Mouse (Mus musculus) intestine, embryonic 16.5 days (tissue): ENCODE data around the gene Sh3d19. TPM values are rescaled to one million over a fixed set of nuclear protein-coding genes. Genes with fewer than 3 reads are reported as not detected.

ENCODE experiments used
- ATAC-seq: fragments of 200-750 bp; cut with Nextera tagmentation; 2 replicates; pipeline ENCODE4 v1.8.0; 2017; ENCODE audit warnings: moderate TSS enrichment, moderate library complexity
- H3K27ac ChIP-seq: fragments of 300-500 bp; sonication (generic); 2 replicates; pipeline ENCODE4 v1.5.1; 2014; ENCODE audit warnings: mild to moderate bottlenecking, low read length
- H3K27me3 ChIP-seq: fragments of 300-500 bp; sonication (generic); replicated peaks from 2 replicates; pipeline ENCODE4 v1.6.1; 2014; ENCODE audit warnings: low read length, control low read depth, mixed read lengths; ENCODE audit not compliant: control insufficient read depth, insufficient read depth
- H3K36me3 ChIP-seq: fragments of 300-500 bp; sonication (generic); 2 replicates; pipeline ENCODE4 v1.6.1; 2014; ENCODE audit warnings: low read length, control low read depth; ENCODE audit not compliant: control insufficient read depth, insufficient read depth
- H3K4me1 ChIP-seq: fragments of 300-500 bp; sonication (generic); 2 replicates; pipeline ENCODE4 v1.6.1; 2014; ENCODE audit warnings: low read length, control low read depth, mixed read lengths; ENCODE audit not compliant: control insufficient read depth, insufficient read depth
- H3K4me2 ChIP-seq: fragments of 300-500 bp; sonication (generic); 2 replicates; pipeline ENCODE4 v1.6.1; 2014; ENCODE audit warnings: low read depth, low read length, control low read depth
- H3K4me3 ChIP-seq: fragments of 300-500 bp; sonication (generic); 2 replicates; pipeline ENCODE4 v1.5.1; 2014; ENCODE audit warnings: mild to moderate bottlenecking, low read length
- H3K9ac ChIP-seq: fragments of 300-500 bp; sonication (generic); 2 replicates; pipeline ENCODE4 v1.6.1; 2014; ENCODE audit warnings: low read depth, low read length
- H3K9me3 ChIP-seq: fragments of 300-500 bp; sonication (generic); 2 replicates; pipeline ENCODE4 v1.6.1; 2016; ENCODE audit warnings: low read length, control low read depth; ENCODE audit not compliant: control insufficient read depth
- WGBS: fragments of 180-500 bp; shearing (Covaris S2); extraction: QIAGEN DNeasy Blood & Tissue Kit; methylation state at CpG from one replicate; pipeline ENCODE4 v1.1.7; 2014; 5-methylcytosine and 5-hydroxymethylcytosine counted together
- polyA plus RNA-seq: library from polyadenylated mRNA; unstranded; fragments of >200 nt; fragmentation: Nextera tagmentation; extraction: Ambion mirVana; gene quantifications from 2 replicates; pipeline ENCODE4 v1.2.1, GENCODE M21; 2015

The Sh3d19 gene
- polyA plus RNA-seq, 1 experiment from 2014 or later, result 27.5 TPM

DNA sequence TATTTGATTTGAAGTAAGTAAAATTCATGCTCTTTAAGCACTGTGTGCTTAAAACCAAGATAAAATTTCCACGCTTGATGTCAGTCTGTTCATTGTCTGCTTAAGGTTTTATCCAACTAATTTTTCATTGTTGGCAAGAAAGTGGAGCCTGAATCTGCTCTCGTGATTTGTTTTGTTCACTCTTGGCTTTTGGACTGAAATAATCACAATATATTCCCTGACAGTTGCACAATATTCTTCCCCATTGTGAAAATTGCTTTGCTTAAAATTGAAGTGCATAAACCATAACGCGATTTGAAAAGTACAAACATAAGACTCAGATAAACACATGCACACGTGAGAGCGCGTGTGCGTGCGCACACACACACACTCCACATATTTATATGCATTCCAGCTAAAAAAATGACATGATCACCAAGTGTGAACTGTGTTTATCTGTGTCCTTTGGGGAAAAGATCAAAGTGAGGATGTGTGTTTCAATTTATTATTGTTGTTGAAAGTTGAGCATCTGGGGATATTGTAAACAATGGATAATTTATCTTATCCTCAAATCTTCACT lies 67.1 kb downstream of the Sh3d19 start:
- Histone ChIP-seq H3K9me3 (no peaks in the 10 kb centered on the region; the same call in 1 of the 2 replicates), H3K36me3 (peaks cover under 1% of the 10 kb centered on the region; the same call in 1 of the 2 replicates), H3K4me3 (no peak overlapping the region), H3K9ac (no peak overlapping the region), H3K4me2 (no peak overlapping the region), H3K27ac (0 out of 2 replicates have a peak overlapping the region, but pooled peaks have one; percentile 9), H3K27me3 (no peaks in the 10 kb centered on the region), H3K4me1 (peaks cover 15% of the 10 kb centered on the region)
- ATAC-seq, result no peak
- WGBS, result 68% methylated on average over 9 of the region's 9 CpGs

DNA sequence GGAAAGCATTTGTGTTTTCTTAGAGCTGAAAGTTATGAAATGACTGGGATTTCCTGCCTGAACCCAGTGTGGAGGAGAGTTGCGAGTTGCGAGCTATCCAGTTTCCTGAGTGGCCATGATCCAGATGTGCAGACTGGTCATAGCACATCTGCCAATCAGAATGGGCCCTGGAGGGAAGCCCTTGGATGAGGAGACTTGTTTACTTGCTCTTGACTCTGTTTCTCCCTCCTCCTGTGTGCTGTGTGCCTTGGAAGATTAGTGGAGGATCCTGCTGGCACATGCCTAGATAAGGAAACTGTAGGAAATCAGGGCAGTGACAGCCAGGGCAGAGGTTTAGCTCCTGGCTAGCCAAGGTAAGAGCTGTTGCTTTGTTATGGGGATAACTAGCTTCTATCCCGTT lies 67.7 kb downstream of the Sh3d19 start:
- Histone ChIP-seq H3K36me3 (peaks cover 3% of the 10 kb centered on the region; the same call in 1 of the 2 replicates), H3K4me2 (no peak overlapping the region), H3K27me3 (no peaks in the 10 kb centered on the region), H3K4me1 (peaks cover 15% of the 10 kb centered on the region), H3K4me3 (no peak overlapping the region), H3K9ac (no peak overlapping the region), H3K27ac (peak overlapping the region; percentile 85), H3K9me3 (no peaks in the 10 kb centered on the region; the same call in 1 of the 2 replicates)
- no peak for ATAC-seq
- WGBS, result 46% methylated on average over 3 of the region's 3 CpGs

DNA sequence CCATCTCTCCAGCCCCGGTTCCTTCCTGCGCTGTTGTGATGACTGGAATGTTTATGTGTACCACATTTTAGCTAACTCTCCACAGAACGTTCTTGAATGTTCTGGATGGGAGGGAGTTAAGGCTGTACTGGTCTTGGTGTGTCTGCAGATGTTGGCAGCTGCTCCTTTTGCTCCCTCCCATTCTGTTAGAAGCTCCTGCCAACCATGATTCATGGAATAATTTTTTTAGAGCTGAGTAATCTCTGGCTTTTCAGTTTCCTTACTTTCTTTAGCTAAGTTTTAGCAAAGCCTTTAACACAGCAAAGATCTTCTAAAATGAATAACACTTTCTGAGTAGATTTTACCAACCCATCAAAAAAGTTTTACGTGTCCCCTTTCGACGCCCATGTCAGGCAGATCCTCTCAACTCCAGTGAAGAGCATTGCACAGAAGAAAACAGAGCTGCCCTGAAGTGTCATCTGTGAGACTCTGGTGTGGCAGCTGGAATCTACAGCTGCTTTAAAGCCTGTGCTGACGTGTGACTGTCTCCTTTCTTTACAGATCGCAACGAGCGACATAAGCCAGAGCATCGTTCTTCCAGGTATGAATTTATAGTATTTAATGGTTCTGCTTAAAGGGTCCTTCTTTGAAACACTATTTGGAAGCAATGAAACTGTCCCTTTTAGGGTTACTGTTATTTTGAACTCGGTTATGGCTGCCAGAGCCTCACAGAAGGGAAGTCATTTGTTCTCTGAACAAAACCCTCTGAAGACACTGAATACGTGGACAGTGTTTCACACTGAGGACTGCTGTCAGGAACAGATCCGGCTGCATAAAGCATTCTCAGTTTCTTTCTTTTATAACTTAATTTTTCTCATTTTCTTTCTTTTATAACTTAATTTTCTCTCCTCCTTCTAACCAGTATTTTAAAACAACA lies 69.6 kb downstream of the Sh3d19 start:
- H3K27ac ChIP-seq, result peak overlapping the region; percentile 79
- peaks cover 18% of the 10 kb centered on the region for H3K4me1 ChIP-seq
- no peaks in the 10 kb centered on the region; the same call in 1 of the 2 replicates for H3K9me3 ChIP-seq
- WGBS, result 36% methylated on average over 14 of the region's 14 CpGs
- peak overlapping the region; percentile 31 for H3K4me3 ChIP-seq
- peak overlapping the region; percentile 19; the same call in 1 of the 2 replicates for H3K9ac ChIP-seq
- no peaks in the 10 kb centered on the region for H3K27me3 ChIP-seq
- ATAC-seq, result peak; percentile 80
- H3K36me3 ChIP-seq, result peaks cover 3% of the 10 kb centered on the region; the same call in 1 of the 2 replicates
- H3K4me2 ChIP-seq, result peak overlapping the region; percentile 25; the same call in 1 of the 2 replicates

DNA sequence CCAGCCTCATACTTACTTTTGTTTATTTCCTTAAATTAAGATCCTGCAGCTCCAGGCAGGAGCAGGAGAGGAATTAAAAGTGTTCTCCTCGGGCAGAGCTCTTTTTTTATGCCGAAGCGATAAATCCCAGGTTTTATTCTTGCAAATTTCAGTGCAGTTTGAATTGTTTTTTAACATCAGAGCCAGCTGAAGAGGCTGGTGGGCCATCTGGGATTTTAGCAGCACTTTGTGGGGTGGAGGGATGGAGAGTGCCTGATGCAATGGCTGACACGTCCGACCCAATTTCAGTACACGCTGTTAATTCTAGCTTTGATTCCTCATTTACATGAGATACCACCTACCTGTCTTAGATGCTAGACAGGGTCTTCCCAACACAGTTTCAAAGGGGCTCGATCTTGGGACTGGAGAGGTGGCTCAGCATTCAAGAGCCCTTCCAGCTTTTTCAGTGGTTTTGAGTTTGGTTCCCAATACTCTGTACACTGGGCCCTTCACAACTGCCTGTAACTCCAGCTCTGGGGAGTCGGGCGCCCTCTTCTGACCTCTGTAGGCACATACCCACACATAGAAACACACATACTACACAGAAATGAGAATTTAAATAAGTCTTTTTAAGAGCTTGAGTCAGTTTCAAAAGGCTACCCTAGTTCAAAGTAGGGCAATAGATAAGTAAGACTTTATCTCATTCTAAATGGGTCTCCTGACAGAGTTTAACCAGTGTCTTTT lies 76.9 kb downstream of the Sh3d19 start:
- Histone ChIP-seq H3K27ac (no peak overlapping the region), H3K9ac (no peak overlapping the region), H3K9me3 (peaks cover 6% of the 10 kb centered on the region; the same call in 1 of the 2 replicates), H3K4me1 (peaks cover 3% of the 10 kb centered on the region; the same call in 1 of the 2 replicates), H3K4me3 (no peak overlapping the region), H3K27me3 (no peaks in the 10 kb centered on the region), H3K4me2 (no peak overlapping the region), H3K36me3 (peaks cover 26% of the 10 kb centered on the region)
- ATAC-seq, result no peak
- 95% methylated on average over 9 of the region's 9 CpGs for WGBS

DNA sequence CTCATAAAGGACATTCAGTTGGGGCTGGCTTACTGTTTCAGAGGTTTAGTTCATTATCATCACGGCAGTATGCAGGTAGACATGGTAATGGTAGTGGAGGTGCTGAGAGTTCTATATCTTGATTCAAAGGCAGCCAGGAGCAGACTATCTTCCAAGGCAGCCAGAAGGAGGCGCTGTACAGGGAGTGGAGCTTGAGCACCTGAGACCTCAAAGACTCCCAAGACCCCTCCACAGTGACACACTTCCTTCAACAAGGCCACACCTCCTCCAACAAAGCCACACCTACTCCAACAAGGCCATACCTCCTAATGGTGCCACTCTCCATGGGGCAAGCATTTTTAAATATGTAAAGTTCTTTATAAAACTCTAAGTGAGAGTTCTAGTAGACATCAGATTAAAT lies 78.1 kb downstream of the Sh3d19 start:
- no peak for ATAC-seq
- H3K27me3 ChIP-seq, result no peaks in the 10 kb centered on the region
- no peak overlapping the region for H3K27ac ChIP-seq
- WGBS, result 82% methylated on average over 2 of the region's 2 CpGs
- H3K36me3 ChIP-seq, result peaks cover 23% of the 10 kb centered on the region
- no peak overlapping the region for H3K4me3 ChIP-seq
- H3K9ac ChIP-seq, result no peak overlapping the region
- H3K4me2 ChIP-seq, result no peak overlapping the region
- H3K4me1 ChIP-seq, result peaks cover 3% of the 10 kb centered on the region; the same call in 1 of the 2 replicates
- peaks cover 6% of the 10 kb centered on the region; the same call in 1 of the 2 replicates for H3K9me3 ChIP-seq

DNA sequence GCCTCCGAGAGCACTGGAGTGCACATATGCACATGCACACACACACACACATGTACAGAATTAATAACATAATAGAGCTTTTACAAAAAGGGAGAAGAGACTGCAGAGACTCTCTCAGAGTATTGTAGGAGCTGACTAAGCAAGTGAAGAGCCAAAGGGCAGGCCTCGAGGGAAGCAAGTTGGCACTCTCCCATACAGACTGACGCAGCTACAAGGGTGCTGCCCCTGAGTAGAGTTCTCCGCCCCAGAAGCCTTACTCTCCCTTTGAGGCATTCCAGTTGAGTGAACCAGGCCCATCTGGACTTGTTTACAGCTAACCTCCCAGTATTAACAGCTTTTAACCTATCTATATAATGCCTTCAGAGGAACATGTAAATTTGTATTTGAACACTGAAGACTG lies 85.8 kb downstream of the Sh3d19 start:
- Histone ChIP-seq H3K27me3 (no peaks in the 10 kb centered on the region), H3K9ac (no peak overlapping the region), H3K4me1 (no peaks in the 10 kb centered on the region), H3K4me2 (no peak overlapping the region), H3K27ac (no peak overlapping the region), H3K4me3 (no peak overlapping the region), H3K36me3 (no peaks in the 10 kb centered on the region), H3K9me3 (no peaks in the 10 kb centered on the region)
- 67% methylated on average over 4 of the region's 4 CpGs for WGBS
- peak; percentile 31; the same call in 1 of the 2 replicates for ATAC-seq

DNA sequence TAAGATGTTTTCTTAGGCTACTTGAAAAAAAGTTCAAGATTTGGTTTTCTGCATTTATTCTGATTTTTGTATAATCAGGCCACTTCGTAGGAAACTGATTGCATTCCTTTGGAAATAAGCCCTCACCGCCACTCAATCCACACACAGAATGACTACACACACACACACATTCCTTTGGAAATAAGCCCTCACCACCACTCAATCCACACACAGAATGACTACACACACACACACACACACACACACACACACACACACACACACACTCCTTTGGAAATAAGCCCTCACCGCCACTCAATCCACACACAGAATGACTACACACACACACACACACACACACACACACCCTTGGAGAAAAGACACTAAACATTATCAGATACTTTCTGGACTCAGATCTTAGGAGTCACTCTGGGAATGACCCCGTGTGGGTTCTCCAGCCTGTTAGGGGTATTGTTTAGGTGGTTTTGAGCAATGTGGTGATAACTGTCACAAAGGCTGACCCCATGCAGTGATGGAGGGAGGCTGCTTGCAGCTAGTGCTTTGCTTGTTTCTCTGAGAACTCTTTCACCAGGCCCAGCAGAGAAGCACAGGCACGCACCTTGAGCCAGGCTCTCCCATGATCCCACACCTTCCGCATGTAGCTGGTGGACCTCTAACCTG lies 86.7 kb downstream of the Sh3d19 start:
- 70% methylated on average over 6 of the region's 6 CpGs for WGBS

DNA sequence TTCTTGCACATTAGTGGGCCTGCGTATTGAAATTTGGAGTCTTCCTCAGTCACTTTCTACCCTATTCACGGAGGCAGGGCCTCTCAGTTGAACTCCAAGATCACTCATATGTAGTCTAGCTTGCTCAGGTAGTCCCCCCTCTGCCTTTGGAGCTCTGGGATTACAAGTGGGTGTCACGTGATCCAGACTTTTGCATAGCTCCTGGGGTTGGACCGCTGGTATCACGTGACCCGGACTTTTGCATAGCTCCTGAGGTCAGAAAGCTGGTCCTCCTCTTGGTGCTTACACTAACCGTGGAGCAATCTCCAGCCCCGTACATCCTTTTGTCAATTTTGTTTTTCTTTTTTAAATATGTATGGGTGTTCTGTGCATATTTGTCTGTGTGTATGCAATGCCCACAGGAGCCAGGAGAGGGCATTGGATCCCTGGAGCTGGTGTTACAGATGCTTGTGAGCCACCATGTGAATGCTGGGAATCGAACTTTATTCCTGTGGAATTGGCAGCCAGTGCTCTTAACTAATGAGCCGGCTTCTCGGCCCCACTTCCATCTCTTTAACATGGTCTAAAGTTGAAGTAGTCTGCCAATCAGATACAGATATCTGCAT lies 98.8 kb downstream of the Sh3d19 start:
- Histone ChIP-seq H3K9me3 (no peaks in the 10 kb centered on the region), H3K27ac (no peak overlapping the region), H3K4me1 (no peaks in the 10 kb centered on the region), H3K9ac (no peak overlapping the region), H3K36me3 (no peaks in the 10 kb centered on the region), H3K4me3 (no peak overlapping the region), H3K4me2 (no peak overlapping the region), H3K27me3 (no peaks in the 10 kb centered on the region)
- WGBS, result 91% methylated on average over 11 of the region's 11 CpGs
- ATAC-seq, result no peak

More for the DNA sequence above, 86.7 kb downstream of the Sh3d19 start:
- no peak overlapping the region for H3K9ac ChIP-seq
- no peaks in the 10 kb centered on the region for H3K36me3 ChIP-seq
- no peak overlapping the region for H3K4me3 ChIP-seq
- ATAC-seq, result no peak
- no peaks in the 10 kb centered on the region for H3K4me1 ChIP-seq
- no peaks in the 10 kb centered on the region for H3K27me3 ChIP-seq
- H3K4me2 ChIP-seq, result no peak overlapping the region
- no peak overlapping the region for H3K27ac ChIP-seq
- H3K9me3 ChIP-seq, result no peaks in the 10 kb centered on the region
